Mouse (Mus musculus): ENCODE measurements around the gene Mylk4. TPM values are rescaled to one million over a fixed set of nuclear protein-coding genes. Genes with fewer than 3 reads are reported as not detected.

Gene Mylk4
- polyA plus RNA-seq, 1 experiment from 2014 or later = 0.41 TPM

DNA sequence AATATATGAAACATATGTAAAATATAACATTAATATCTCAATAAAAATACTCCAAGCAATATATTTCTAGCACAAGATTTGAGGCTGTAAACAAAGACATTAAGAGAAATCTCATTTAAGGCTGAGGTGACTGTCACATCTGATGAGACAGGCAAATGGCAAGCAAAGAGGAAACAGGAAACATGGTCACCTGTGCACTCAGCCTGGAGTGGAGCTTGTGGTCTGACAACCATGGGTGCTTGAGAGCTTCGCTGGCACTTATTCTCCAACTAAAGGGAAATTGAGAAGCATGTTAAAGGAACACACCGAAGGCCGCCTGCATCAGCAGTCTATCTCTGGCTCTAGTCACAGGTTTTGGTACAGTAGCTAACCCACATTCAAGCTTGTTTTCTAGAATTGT, 71.2 kb downstream of the Mylk4 start:
- Histone ChIP-seq H3K27ac (ENCODE audit: low read length) (no peak overlapping the region), H3K9ac (ENCODE audit: low read depth, low read length) (no peak overlapping the region), H3K4me2 (ENCODE audit: low read depth, low read length) (no peak overlapping the region), H3K9me3 (replicated peaks; ENCODE audit: control insufficient read depth, low read length) (no peaks in the 10 kb centered on the region), H3K36me3 (ENCODE audit: control insufficient read depth, insufficient read depth) (no peaks in the 10 kb centered on the region), H3K4me3 (ENCODE audit: low read depth, low read length) (no peak overlapping the region), H3K27me3 (ENCODE audit: control insufficient read depth, insufficient read depth, low read depth, low read length) (no peaks in the 10 kb centered on the region), H3K4me1 (ENCODE audit: control insufficient read depth, low read depth, low read length) (no peaks in the 10 kb centered on the region)
- ATAC-seq (ENCODE audit: low read depth) = no peak
- 33% methylated on average over 3 of the region's 3 CpGs for WGBS (ENCODE audit: insufficient replicate concordance)

GRCm38 (mm10) chr13:32707894-32708293, 75.9 kb downstream of the Mylk4 start:
- 59% methylated on average over 2 of the region's 2 CpGs for WGBS (ENCODE audit: insufficient replicate concordance)
- Histone ChIP-seq H3K4me3 (ENCODE audit: low read depth, low read length) (no peak overlapping the region), H3K4me1 (ENCODE audit: control insufficient read depth, low read depth, low read length) (no peaks in the 10 kb centered on the region), H3K4me2 (ENCODE audit: low read depth, low read length) (no peak overlapping the region), H3K27ac (ENCODE audit: low read length) (no peak overlapping the region), H3K9me3 (replicated peaks; ENCODE audit: control insufficient read depth, low read length) (no peaks in the 10 kb centered on the region), H3K36me3 (ENCODE audit: control insufficient read depth, insufficient read depth) (no peaks in the 10 kb centered on the region), H3K27me3 (ENCODE audit: control insufficient read depth, insufficient read depth, low read depth, low read length) (no peaks in the 10 kb centered on the region), H3K9ac (ENCODE audit: low read depth, low read length) (no peak overlapping the region)
- no peak for ATAC-seq (ENCODE audit: low read depth)

DNA sequence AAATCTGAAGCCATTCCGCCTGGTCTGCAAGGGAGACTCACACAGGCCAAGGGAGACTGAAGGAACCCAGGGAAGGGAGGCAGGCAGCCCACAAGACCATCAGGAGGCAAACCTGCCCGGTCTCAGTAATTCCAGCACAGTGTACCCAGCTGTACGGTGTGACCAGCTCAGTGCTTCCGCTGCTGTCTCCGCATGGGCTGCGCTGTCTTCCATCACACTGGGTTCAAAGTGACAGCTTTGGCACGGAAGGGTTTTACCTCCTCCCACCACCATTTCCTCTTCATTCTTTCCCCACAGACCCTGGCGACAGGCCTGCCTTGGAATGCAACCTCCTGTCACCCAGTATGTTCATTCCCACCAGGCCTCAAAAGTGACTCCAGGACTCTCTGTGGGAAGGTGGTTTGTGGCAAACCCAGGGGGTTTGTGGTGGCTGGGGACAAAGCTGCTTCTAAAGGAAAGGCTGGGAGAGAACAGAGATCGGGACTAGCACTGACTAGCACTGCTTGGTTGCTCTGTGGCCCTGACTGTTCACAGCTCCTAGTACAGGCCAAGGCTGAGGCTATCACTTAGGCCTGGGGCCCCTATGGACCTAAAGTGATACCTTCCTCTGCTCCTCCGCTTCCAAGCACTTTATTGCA, 77.0 kb downstream of the Mylk4 start:
- WGBS (ENCODE audit: insufficient replicate concordance) = 40% methylated on average over 10 of the region's 10 CpGs
- ATAC-seq (ENCODE audit: low read depth) = no peak
- no peaks in the 10 kb centered on the region for H3K9me3 ChIP-seq (replicated peaks; ENCODE audit: control insufficient read depth, low read length)
- no peak overlapping the region for H3K4me2 ChIP-seq (ENCODE audit: low read depth, low read length)
- H3K4me3 ChIP-seq (ENCODE audit: low read depth, low read length) = no peak overlapping the region
- H3K4me1 ChIP-seq (ENCODE audit: control insufficient read depth, low read depth, low read length) = no peaks in the 10 kb centered on the region
- H3K36me3 ChIP-seq (ENCODE audit: control insufficient read depth, insufficient read depth) = no peaks in the 10 kb centered on the region
- no peak overlapping the region for H3K27ac ChIP-seq (ENCODE audit: low read length)
- H3K9ac ChIP-seq (ENCODE audit: low read depth, low read length) = no peak overlapping the region
- no peaks in the 10 kb centered on the region for H3K27me3 ChIP-seq (ENCODE audit: control insufficient read depth, insufficient read depth, low read depth, low read length)

DNA sequence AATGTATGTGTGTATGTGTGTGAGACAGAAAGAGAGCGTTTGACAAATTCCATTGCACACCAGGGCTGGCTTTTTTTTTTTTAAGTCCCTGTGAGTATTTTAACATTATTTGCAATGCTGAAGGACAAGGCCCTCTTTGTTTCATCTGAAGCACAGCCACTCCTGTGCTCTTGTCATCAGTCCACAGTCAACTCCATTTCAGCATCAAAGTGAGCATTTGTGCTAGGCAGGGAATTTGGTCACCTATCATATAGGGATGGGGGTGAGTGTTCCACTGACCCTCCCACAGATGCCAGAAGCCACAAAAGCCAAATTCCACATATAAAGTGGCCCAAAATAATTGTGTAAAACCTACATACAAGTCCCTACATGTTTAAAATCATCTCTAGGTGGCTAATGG, 78.4 kb downstream of the Mylk4 start:
- WGBS (ENCODE audit: insufficient replicate concordance) = 47% methylated on average over 1 of the region's 1 CpGs
- H3K4me3 ChIP-seq (ENCODE audit: low read depth, low read length) = no peak overlapping the region
- H3K27me3 ChIP-seq (ENCODE audit: control insufficient read depth, insufficient read depth, low read depth, low read length) = no peaks in the 10 kb centered on the region
- no peak overlapping the region for H3K9ac ChIP-seq (ENCODE audit: low read depth, low read length)
- H3K36me3 ChIP-seq (ENCODE audit: control insufficient read depth, insufficient read depth) = no peaks in the 10 kb centered on the region
- no peak overlapping the region for H3K27ac ChIP-seq (ENCODE audit: low read length)
- no peak overlapping the region for H3K4me2 ChIP-seq (ENCODE audit: low read depth, low read length)
- no peaks in the 10 kb centered on the region for H3K9me3 ChIP-seq (replicated peaks; ENCODE audit: control insufficient read depth, low read length)
- no peaks in the 10 kb centered on the region for H3K4me1 ChIP-seq (ENCODE audit: control insufficient read depth, low read depth, low read length)
- ATAC-seq (ENCODE audit: low read depth) = no peak

DNA sequence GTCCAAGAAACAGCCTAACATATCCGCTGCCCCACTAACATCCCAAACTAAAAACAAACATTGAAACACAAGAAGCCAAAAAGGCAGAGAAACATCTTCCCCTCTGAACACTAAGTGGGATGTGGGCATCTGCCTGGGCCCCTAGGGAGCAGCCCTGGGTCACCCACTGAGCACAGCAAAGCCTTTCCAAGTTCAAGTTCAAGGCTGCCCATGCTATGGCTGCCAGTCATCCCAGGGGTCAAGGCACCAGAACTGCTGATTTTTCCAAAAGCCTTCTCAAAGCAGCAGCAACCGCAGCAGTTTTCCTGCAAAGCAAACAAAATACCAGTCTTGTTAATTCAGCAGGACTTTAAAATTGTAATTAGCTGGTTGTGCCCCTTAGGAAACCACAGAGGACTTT, 78.8 kb downstream of the Mylk4 start:
- no peak overlapping the region for H3K4me3 ChIP-seq (ENCODE audit: low read depth, low read length)
- no peaks in the 10 kb centered on the region for H3K4me1 ChIP-seq (ENCODE audit: control insufficient read depth, low read depth, low read length)
- no peaks in the 10 kb centered on the region for H3K27me3 ChIP-seq (ENCODE audit: control insufficient read depth, insufficient read depth, low read depth, low read length)
- H3K4me2 ChIP-seq (ENCODE audit: low read depth, low read length) = no peak overlapping the region
- H3K9ac ChIP-seq (ENCODE audit: low read depth, low read length) = no peak overlapping the region
- ATAC-seq (ENCODE audit: low read depth) = no peak
- H3K9me3 ChIP-seq (replicated peaks; ENCODE audit: control insufficient read depth, low read length) = no peaks in the 10 kb centered on the region
- no peaks in the 10 kb centered on the region for H3K36me3 ChIP-seq (ENCODE audit: control insufficient read depth, insufficient read depth)
- H3K27ac ChIP-seq (ENCODE audit: low read length) = no peak overlapping the region
- WGBS (ENCODE audit: insufficient replicate concordance) = 51% methylated on average over 2 of the region's 2 CpGs

GRCm38 (mm10) chr13:32701564-32701963, 82.2 kb downstream of the Mylk4 start:
- Histone ChIP-seq H3K9ac (ENCODE audit: low read depth, low read length) (no peak overlapping the region), H3K4me3 (ENCODE audit: low read depth, low read length) (no peak overlapping the region), H3K4me1 (ENCODE audit: control insufficient read depth, low read depth, low read length) (no peaks in the 10 kb centered on the region), H3K27ac (ENCODE audit: low read length) (no peak overlapping the region), H3K9me3 (replicated peaks; ENCODE audit: control insufficient read depth, low read length) (no peaks in the 10 kb centered on the region), H3K36me3 (ENCODE audit: control insufficient read depth, insufficient read depth) (no peaks in the 10 kb centered on the region), H3K4me2 (ENCODE audit: low read depth, low read length) (no peak overlapping the region), H3K27me3 (ENCODE audit: control insufficient read depth, insufficient read depth, low read depth, low read length) (no peaks in the 10 kb centered on the region)
- ATAC-seq (ENCODE audit: low read depth) = no peak
- WGBS (ENCODE audit: insufficient replicate concordance) = 57% methylated on average over 1 of the region's 1 CpGs

DNA sequence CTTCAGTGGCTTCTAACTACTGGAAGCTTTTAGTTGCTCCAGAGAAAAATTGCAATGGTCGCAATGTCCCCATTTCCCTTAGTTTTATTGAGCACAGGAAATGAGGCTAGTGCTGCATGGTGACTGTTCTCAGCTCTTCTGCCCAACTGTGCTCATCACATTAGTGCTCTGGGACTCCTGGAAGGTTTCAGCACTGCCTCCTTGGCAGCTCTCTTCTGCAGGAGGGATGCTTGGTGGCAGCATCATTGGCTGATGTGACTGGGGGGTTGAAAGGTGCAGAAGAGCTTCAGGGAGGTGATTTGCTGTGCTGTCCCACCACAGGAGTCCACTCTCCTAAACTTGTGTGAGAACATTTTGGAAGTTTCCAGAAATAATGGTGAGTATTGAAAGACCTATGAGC, 84.4 kb downstream of the Mylk4 start:
- Histone ChIP-seq H3K4me3 (ENCODE audit: low read depth, low read length) (no peak overlapping the region), H3K4me1 (ENCODE audit: control insufficient read depth, low read depth, low read length) (no peaks in the 10 kb centered on the region), H3K36me3 (ENCODE audit: control insufficient read depth, insufficient read depth) (no peaks in the 10 kb centered on the region), H3K27me3 (ENCODE audit: control insufficient read depth, insufficient read depth, low read depth, low read length) (no peaks in the 10 kb centered on the region), H3K4me2 (ENCODE audit: low read depth, low read length) (no peak overlapping the region), H3K27ac (ENCODE audit: low read length) (no peak overlapping the region), H3K9ac (ENCODE audit: low read depth, low read length) (no peak overlapping the region), H3K9me3 (replicated peaks; ENCODE audit: control insufficient read depth, low read length) (no peaks in the 10 kb centered on the region)
- no peak for ATAC-seq (ENCODE audit: low read depth)
- 50% methylated on average over 1 of the region's 1 CpGs for WGBS (ENCODE audit: insufficient replicate concordance)

DNA sequence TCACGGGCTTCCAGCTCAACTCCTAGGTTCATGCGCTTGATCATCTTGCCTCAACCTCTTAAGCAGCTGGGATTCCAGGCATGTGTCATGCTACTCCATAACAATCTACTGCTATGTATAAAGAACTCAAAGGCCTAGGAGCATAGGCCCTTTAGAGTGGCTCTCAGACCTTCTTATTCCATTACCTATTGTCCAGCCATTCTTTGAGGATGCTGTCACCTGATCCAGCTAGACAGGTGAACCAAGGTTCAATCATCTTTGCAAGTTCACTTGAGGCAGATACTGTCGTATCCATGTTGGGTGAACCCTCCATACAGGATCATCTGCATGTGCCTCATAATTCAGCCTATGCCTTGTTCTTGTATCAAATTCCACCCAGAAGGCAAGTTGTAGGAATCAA, 84.8 kb downstream of the Mylk4 start:
- Histone ChIP-seq H3K9me3 (replicated peaks; ENCODE audit: control insufficient read depth, low read length) (no peaks in the 10 kb centered on the region), H3K4me3 (ENCODE audit: low read depth, low read length) (no peak overlapping the region), H3K36me3 (ENCODE audit: control insufficient read depth, insufficient read depth) (no peaks in the 10 kb centered on the region), H3K27me3 (ENCODE audit: control insufficient read depth, insufficient read depth, low read depth, low read length) (no peaks in the 10 kb centered on the region), H3K9ac (ENCODE audit: low read depth, low read length) (no peak overlapping the region), H3K27ac (ENCODE audit: low read length) (no peak overlapping the region), H3K4me1 (ENCODE audit: control insufficient read depth, low read depth, low read length) (no peaks in the 10 kb centered on the region), H3K4me2 (ENCODE audit: low read depth, low read length) (no peak overlapping the region)
- no peak for ATAC-seq (ENCODE audit: low read depth)
- whole genome bisulfite sequencing (ENCODE audit: insufficient replicate concordance) = 68% methylated on average over 3 of the region's 3 CpGs

DNA sequence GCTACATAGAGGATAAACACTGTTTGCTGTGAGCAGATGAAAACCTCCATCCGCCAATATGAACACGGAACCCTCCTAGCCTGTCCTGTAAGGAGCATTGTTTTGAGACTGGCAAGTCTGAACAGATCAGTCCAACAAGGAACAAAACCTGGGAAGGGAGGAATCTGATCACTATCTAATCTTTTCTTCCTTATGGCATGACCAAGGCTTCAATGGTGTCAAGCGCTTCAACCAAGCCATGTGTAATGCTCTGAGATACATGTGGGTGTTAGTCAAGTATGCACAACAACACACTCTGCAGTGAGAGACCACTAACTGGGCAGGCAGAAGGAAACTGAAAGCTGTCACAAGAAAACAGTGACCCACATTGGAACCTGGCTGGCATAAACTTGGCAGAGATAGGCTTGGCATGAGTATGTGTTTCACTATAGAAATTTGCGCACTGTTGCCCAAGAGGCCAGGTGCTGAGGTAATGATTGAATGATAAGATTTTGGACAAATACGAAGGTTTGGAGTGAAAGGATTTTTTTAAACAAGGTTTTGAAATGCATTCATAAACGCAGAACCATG, 89.8 kb downstream of the Mylk4 start:
- H3K27me3 ChIP-seq (ENCODE audit: control insufficient read depth, insufficient read depth, low read depth, low read length) = no peaks in the 10 kb centered on the region
- H3K4me2 ChIP-seq (ENCODE audit: low read depth, low read length) = no peak overlapping the region
- H3K9ac ChIP-seq (ENCODE audit: low read depth, low read length) = no peak overlapping the region
- H3K4me1 ChIP-seq (ENCODE audit: control insufficient read depth, low read depth, low read length) = no peaks in the 10 kb centered on the region
- no peak overlapping the region for H3K4me3 ChIP-seq (ENCODE audit: low read depth, low read length)
- WGBS (ENCODE audit: insufficient replicate concordance) = 66% methylated on average over 6 of the region's 6 CpGs
- ATAC-seq (ENCODE audit: low read depth) = no peak
- no peaks in the 10 kb centered on the region for H3K36me3 ChIP-seq (ENCODE audit: control insufficient read depth, insufficient read depth)
- no peak overlapping the region for H3K27ac ChIP-seq (ENCODE audit: low read length)
- no peaks in the 10 kb centered on the region for H3K9me3 ChIP-seq (replicated peaks; ENCODE audit: control insufficient read depth, low read length)
